Mouse (Mus musculus) testis, adult 2 months (tissue): ENCODE measurements around the gene Gys1. TPM values are rescaled to one million over a fixed set of nuclear protein-coding genes. Genes with fewer than 3 reads are reported as not detected.
A peak's percentile ranks its signal among the peaks of the same experiment; 100 is the strongest.

Source experiments
- H3K27ac ChIP-seq: fragments of 200-500 bp; 2 replicates; pipeline ENCODE4 v1.5.1; 2012; ENCODE audit warnings: low read depth, low read length; ENCODE audit not compliant: control insufficient read depth, insufficient read depth
- H3K27me3 ChIP-seq: fragments of 200-500 bp; 2 replicates; pipeline ENCODE4 v1.6.1; 2012; ENCODE audit warnings: mild to moderate bottlenecking, low read length, moderate library complexity; ENCODE audit not compliant: control insufficient read depth, insufficient read depth
- H3K36me3 ChIP-seq: fragments of 200-500 bp; 2 replicates; pipeline ENCODE4 v1.6.1; 2012; ENCODE audit warnings: mild to moderate bottlenecking, low read length; ENCODE audit not compliant: control insufficient read depth, insufficient read depth
- H3K4me1 ChIP-seq: fragments of 200-500 bp; 2 replicates; pipeline ENCODE4 v1.6.1; 2012; ENCODE audit warnings: low read length; ENCODE audit not compliant: control insufficient read depth, insufficient read depth
- H3K4me3 ChIP-seq: fragments of 200-500 bp; 2 replicates; pipeline ENCODE4 v1.5.1; 2012; ENCODE audit warnings: low read depth, mild to moderate bottlenecking, low read length, moderate library complexity, mixed read lengths; ENCODE audit not compliant: control insufficient read depth
- CTCF ChIP-seq: fragments of 200-500 bp; IDR thresholded peaks from 2 replicates; pipeline ENCODE4 v1.5.1; 2012; ENCODE audit warnings: low read depth, mild to moderate bottlenecking, inconsistent platforms, low read length, moderate library complexity; ENCODE audit not compliant: control insufficient read depth, insufficient read depth, insufficient replicate concordance
- POLR2A ChIP-seq: fragments of 200-500 bp; IDR thresholded peaks from 2 replicates; pipeline ENCODE4 v1.6.1; 2012; ENCODE audit warnings: low read depth, mild to moderate bottlenecking, inconsistent platforms, low read length, moderate library complexity; ENCODE audit not compliant: control insufficient read depth
- polyA plus RNA-seq: library from polyadenylated mRNA; depleted of rRNA; stranded (reverse); fragments of >200 nt; gene quantifications from 2 replicates; pipeline ENCODE4 v1.2.3, GENCODE M21; 2012

Gys1 gene
- polyA plus RNA-seq, 1 experiment = 1.7 TPM

GRCm38 (mm10) chr7:45463987-45464778 lies 29.5 kb downstream of the Gys1 start:
- Histone ChIP-seq H3K36me3 (no peaks in the 10 kb centered on the region), H3K27ac (no peak overlapping the region), H3K4me1 (peaks cover 28% of the 10 kb centered on the region), H3K27me3 (no peaks in the 10 kb centered on the region), H3K4me3 (no peak overlapping the region)
- TF ChIP-seq POLR2A (no peak), CTCF (no peak)

- TF ChIP-seq POLR2A (no peak), CTCF (no peak)
- no peaks in the 10 kb centered on the region for H3K36me3 ChIP-seq
- H3K27me3 ChIP-seq = no peaks in the 10 kb centered on the region
- peaks cover 25% of the 10 kb centered on the region for H3K4me1 ChIP-seq
- no peak overlapping the region for H3K4me3 ChIP-seq
- no peak overlapping the region for H3K27ac ChIP-seq
Observed at GRCm38 (mm10) chr7:45465112-45465511, 30.5 kb downstream of the Gys1 start.

GRCm38 (mm10) chr7:45465549-45465948 lies 30.9 kb downstream of the Gys1 start:
- Histone ChIP-seq H3K27ac (no peak overlapping the region), H3K36me3 (no peaks in the 10 kb centered on the region)
- TF ChIP-seq CTCF = no peak
- TF ChIP-seq POLR2A = no peak

GRCm38 (mm10) chr7:45466283-45467089 lies 31.8 kb downstream of the Gys1 start, which contains the start of gene Bax:
Gene Bax, minus strand, starts transcription at chr7:45466898.
- H3K4me1 ChIP-seq = peaks cover 16% of the 10 kb centered on the region
- no peaks in the 10 kb centered on the region for H3K27me3 ChIP-seq
- H3K4me3 ChIP-seq = peak within 1 kb of the TSS; percentile 92
- H3K27ac ChIP-seq = 0 out of 2 replicates have a peak within 1 kb of the TSS, but pooled peaks have one; percentile 19
- no peaks in the 10 kb centered on the region for H3K36me3 ChIP-seq
- peak; percentile 70 for TF ChIP-seq POLR2A
- TF ChIP-seq CTCF = no peak

More at GRCm38 (mm10) chr7:45465549-45465948, 30.9 kb downstream of the Gys1 start:
- no peaks in the 10 kb centered on the region for H3K27me3 ChIP-seq
- H3K4me1 ChIP-seq = peaks cover 21% of the 10 kb centered on the region
- H3K4me3 ChIP-seq = no peak overlapping the region

GRCm38 (mm10) chr7:45467090-45467670 lies 32.5 kb downstream of the Gys1 start:
- TF ChIP-seq POLR2A = no peak
- TF ChIP-seq CTCF = no peak
- peaks cover 18% of the 10 kb centered on the region for H3K4me1 ChIP-seq
- peak overlapping the region; percentile 92 for H3K4me3 ChIP-seq
- H3K27ac ChIP-seq = 0 out of 2 replicates have a peak overlapping the region, but pooled peaks have one; percentile 19
- H3K27me3 ChIP-seq = no peaks in the 10 kb centered on the region
- H3K36me3 ChIP-seq = no peaks in the 10 kb centered on the region

GRCm38 (mm10) chr7:45470869-45471268 lies 36.2 kb downstream of the Gys1 start:
- Histone ChIP-seq H3K27ac (peak overlapping the region; percentile 32; the same call in 1 of the 2 replicates), H3K27me3 (no peaks in the 10 kb centered on the region)
- TF ChIP-seq POLR2A = no peak
- TF ChIP-seq CTCF = no peak

GRCm38 (mm10) chr7:45475291-45475969 lies 40.8 kb downstream of the Gys1 start:
- Histone ChIP-seq H3K4me1 (peaks cover 8% of the 10 kb centered on the region), H3K27ac (peak overlapping the region; percentile 55), H3K36me3 (no peaks in the 10 kb centered on the region), H3K4me3 (no peak overlapping the region), H3K27me3 (no peaks in the 10 kb centered on the region)
- TF ChIP-seq POLR2A (no peak), CTCF (no peak)

More at GRCm38 (mm10) chr7:45470869-45471268, 36.2 kb downstream of the Gys1 start:
- no peak overlapping the region for H3K4me3 ChIP-seq
- peaks cover 23% of the 10 kb centered on the region for H3K4me1 ChIP-seq
- no peaks in the 10 kb centered on the region for H3K36me3 ChIP-seq
